Mouse (Mus musculus) lung, embryonic 15.5 days (tissue): ENCODE results near the gene Ifna14. TPM values are rescaled to one million over a fixed set of nuclear protein-coding genes. Genes with fewer than 3 reads are reported as not detected.

Experiments used
- ATAC-seq: fragments of 200-750 bp; cut with Nextera tagmentation; 2 replicates; pipeline ENCODE4 v1.8.0; 2017; ENCODE audit warnings: moderate number of reproducible peaks, borderline replicate concordance; ENCODE audit not compliant: low FRiP score, low TSS enrichment; ENCODE audit errors: extremely low read depth
- H3K27ac ChIP-seq: fragments of 300-500 bp; sonication (generic); 2 replicates; pipeline ENCODE4 v1.5.1; 2015; ENCODE audit warnings: moderate library complexity, mild to moderate bottlenecking, inconsistent platforms
- H3K27me3 ChIP-seq: fragments of 300-500 bp; sonication (generic); 2 replicates; pipeline ENCODE4 v1.6.1; 2015; ENCODE audit warnings: inconsistent platforms
- H3K36me3 ChIP-seq: fragments of 300-500 bp; sonication (generic); 2 replicates; pipeline ENCODE4 v1.6.1; 2015; ENCODE audit warnings: inconsistent platforms
- H3K4me1 ChIP-seq: fragments of 300-500 bp; sonication (generic); 2 replicates; pipeline ENCODE4 v1.6.1; 2015; ENCODE audit warnings: inconsistent platforms
- H3K4me2 ChIP-seq: fragments of 300-500 bp; sonication (generic); 2 replicates; pipeline ENCODE4 v1.6.1; 2015; ENCODE audit warnings: inconsistent platforms, mild to moderate bottlenecking, moderate library complexity
- H3K4me3 ChIP-seq: fragments of 300-500 bp; sonication (generic); 2 replicates; pipeline ENCODE4 v1.5.1; 2015; ENCODE audit warnings: mild to moderate bottlenecking, inconsistent platforms
- H3K9ac ChIP-seq: fragments of 300-500 bp; sonication (generic); 2 replicates; pipeline ENCODE4 v1.6.1; 2015; ENCODE audit warnings: inconsistent platforms
- H3K9me3 ChIP-seq: fragments of 300-500 bp; sonication (generic); 2 replicates; pipeline ENCODE4 v1.6.1; 2016; ENCODE audit warnings: inconsistent platforms
- WGBS: fragments of 180-500 bp; shearing (Covaris S2); methylation state at CpG from one replicate; pipeline ENCODE4 v1.1.7; 2015; 5-methylcytosine and 5-hydroxymethylcytosine counted together
- polyA plus RNA-seq: library from polyadenylated mRNA; unstranded; fragments of >200 nt; fragmentation: Nextera tagmentation; extraction: Ambion mirVana; gene quantifications from 2 replicates; pipeline ENCODE4 v1.2.1, GENCODE M21; 2015

Gene Ifna14
- polyA plus RNA-seq, 1 experiment from 2014 or later = not detected

- 86% methylated on average over 2 of the region's 2 CpGs for WGBS
- peaks cover 11% of the 10 kb centered on the region for H3K4me1 ChIP-seq
- H3K36me3 ChIP-seq = no peaks in the 10 kb centered on the region
- no peaks in the 10 kb centered on the region for H3K9me3 ChIP-seq
- H3K4me3 ChIP-seq = no peak overlapping the region
- H3K4me2 ChIP-seq = no peak overlapping the region
- H3K9ac ChIP-seq = no peak overlapping the region
- H3K27ac ChIP-seq = no peak overlapping the region
- no peaks in the 10 kb centered on the region for H3K27me3 ChIP-seq
- ATAC-seq = no peak
Measured at GRCm38 (mm10) chr4:88533499-88533898, 38.1 kb downstream of the Ifna14 start.

- Histone ChIP-seq H3K27ac (no peak overlapping the region), H3K9ac (no peak overlapping the region), H3K9me3 (no peaks in the 10 kb centered on the region), H3K4me1 (no peaks in the 10 kb centered on the region), H3K36me3 (no peaks in the 10 kb centered on the region), H3K4me3 (no peak overlapping the region), H3K27me3 (no peaks in the 10 kb centered on the region), H3K4me2 (no peak overlapping the region)
- ATAC-seq = no peak
- WGBS = 58% methylated on average over 2 of the region's 2 CpGs
Measured at GRCm38 (mm10) chr4:88530892-88531291, 40.7 kb downstream of the Ifna14 start.

- no peak for ATAC-seq
Measured at GRCm38 (mm10) chr4:88530271-88530670, 41.3 kb downstream of the Ifna14 start.

GRCm38 (mm10) chr4:88526379-88527049 lies 45.1 kb downstream of the Ifna14 start:
- no peak overlapping the region for H3K9ac ChIP-seq
- no peak overlapping the region for H3K4me3 ChIP-seq
- ATAC-seq = no peak
- H3K9me3 ChIP-seq = no peaks in the 10 kb centered on the region
- H3K36me3 ChIP-seq = no peaks in the 10 kb centered on the region
- no peak overlapping the region for H3K27ac ChIP-seq
- H3K4me2 ChIP-seq = no peak overlapping the region
- no peaks in the 10 kb centered on the region for H3K4me1 ChIP-seq
- no peaks in the 10 kb centered on the region for H3K27me3 ChIP-seq
- WGBS = 79% methylated on average over 5 of the region's 5 CpGs

More at GRCm38 (mm10) chr4:88530271-88530670, 41.3 kb downstream of the Ifna14 start:
- Histone ChIP-seq H3K36me3 (no peaks in the 10 kb centered on the region), H3K4me3 (no peak overlapping the region), H3K9me3 (no peaks in the 10 kb centered on the region), H3K4me1 (no peaks in the 10 kb centered on the region), H3K9ac (no peak overlapping the region), H3K27ac (no peak overlapping the region), H3K27me3 (no peaks in the 10 kb centered on the region), H3K4me2 (no peak overlapping the region)
- WGBS = 80% methylated on average over 4 of the region's 4 CpGs

- WGBS = 79% methylated on average over 3 of the region's 3 CpGs
- Histone ChIP-seq H3K36me3 (no peaks in the 10 kb centered on the region), H3K27ac (no peak overlapping the region), H3K9me3 (no peaks in the 10 kb centered on the region), H3K9ac (no peak overlapping the region), H3K27me3 (no peaks in the 10 kb centered on the region), H3K4me1 (no peaks in the 10 kb centered on the region), H3K4me3 (no peak overlapping the region), H3K4me2 (no peak overlapping the region)
- no peak for ATAC-seq
Measured at GRCm38 (mm10) chr4:88525393-88525792, 46.2 kb downstream of the Ifna14 start.

- no peak overlapping the region for H3K4me3 ChIP-seq
- H3K27ac ChIP-seq = no peak overlapping the region
- H3K4me2 ChIP-seq = no peak overlapping the region
- H3K9me3 ChIP-seq = no peaks in the 10 kb centered on the region
- no peaks in the 10 kb centered on the region for H3K36me3 ChIP-seq
- no peaks in the 10 kb centered on the region for H3K27me3 ChIP-seq
- ATAC-seq = no peak
- no peaks in the 10 kb centered on the region for H3K4me1 ChIP-seq
- H3K9ac ChIP-seq = no peak overlapping the region
Measured at GRCm38 (mm10) chr4:88523241-88523640, 48.4 kb downstream of the Ifna14 start.

GRCm38 (mm10) chr4:88522674-88523073 lies 48.9 kb downstream of the Ifna14 start, which contains the start of gene Ifnb1:
TSS of gene Ifnb1 (minus strand) at chr4:88522774.
- Histone ChIP-seq H3K4me1 (no peaks in the 10 kb centered on the region), H3K27ac (no peak within 1 kb of the TSS), H3K4me3 (no peak within 1 kb of the TSS), H3K27me3 (no peaks in the 10 kb centered on the region), H3K9me3 (no peaks in the 10 kb centered on the region), H3K9ac (no peak within 1 kb of the TSS), H3K36me3 (no peaks in the 10 kb centered on the region), H3K4me2 (no peak within 1 kb of the TSS)
- no peak for ATAC-seq
- 86% methylated on average over 4 of the region's 4 CpGs for WGBS

Other genes with a start within 250 kb of the Ifna14 start
- 9.4 TPM in 2 replicates for gene Hacd4, start 132.9 kb downstream of the Ifna14 start, polyA plus RNA-seq
- gene Ifnb1, start 49.0 kb downstream of the Ifna14 start, polyA plus RNA-seq = not detected in 2 replicates
- not detected in 2 replicates for gene Ifna15, start 13.6 kb downstream of the Ifna14 start, polyA plus RNA-seq
- gene Ifna9, start 20.6 kb upstream of the Ifna14 start, polyA plus RNA-seq = not detected in 2 replicates
- not detected in 2 replicates for gene Ifna12, start 31.6 kb upstream of the Ifna14 start, polyA plus RNA-seq
- gene C87499, start 62.6 kb upstream of the Ifna14 start, polyA plus RNA-seq = not detected in 2 replicates
- not detected in 2 replicates for gene Ifna13, start 72.7 kb upstream of the Ifna14 start, polyA plus RNA-seq
- gene Ifna16, start 105.1 kb upstream of the Ifna14 start, polyA plus RNA-seq = not detected in 2 replicates
- gene Ifna2, start 112.1 kb upstream of the Ifna14 start, polyA plus RNA-seq = not detected in 2 replicates
- not detected in 2 replicates for gene Ifnab, start 119.6 kb upstream of the Ifna14 start, polyA plus RNA-seq
- gene Gm26566, start 150.0 kb upstream of the Ifna14 start, polyA plus RNA-seq = 1.1 and 1.7 TPM in 2 replicates
- gene Klhl9, start 150.7 kb upstream of the Ifna14 start, polyA plus RNA-seq = 93.3 and 96.3 TPM in 2 replicates
- not detected in 2 replicates for gene Gm13271, start 183.1 kb upstream of the Ifna14 start, polyA plus RNA-seq
- 0.21 and 0.68 TPM in 2 replicates for gene Gm13283, start 188.3 kb upstream of the Ifna14 start, polyA plus RNA-seq
- gene Gm13290, start 202.0 kb upstream of the Ifna14 start, polyA plus RNA-seq = 0.22 and 0.74 TPM in 2 replicates
- gene Gm13289, start 205.1 kb upstream of the Ifna14 start, polyA plus RNA-seq = not detected in 2 replicates
- gene Gm13272, start 208.1 kb upstream of the Ifna14 start, polyA plus RNA-seq = 0.39 TPM in 1 of 2 replicates, not detected in the other
- gene Ifnz, start 210.3 kb upstream of the Ifna14 start, polyA plus RNA-seq = 0.66 TPM in 1 of 2 replicates, not detected in the other
- not detected in 2 replicates for gene Gm13276, start 213.9 kb upstream of the Ifna14 start, polyA plus RNA-seq
- not detected in 2 replicates for gene Gm13277, start 216.8 kb upstream of the Ifna14 start, polyA plus RNA-seq
- not detected in 2 replicates for gene Gm13278, start 219.8 kb upstream of the Ifna14 start, polyA plus RNA-seq
- not detected in 2 replicates for gene Gm13275, start 222.7 kb upstream of the Ifna14 start, polyA plus RNA-seq
- not detected in 2 replicates for gene Gm13279, start 225.6 kb upstream of the Ifna14 start, polyA plus RNA-seq
- 1.5 and 1.7 TPM in 2 replicates for gene Gm13285, start 227.9 kb upstream of the Ifna14 start, polyA plus RNA-seq
- not detected in 2 replicates for gene Gm13287, start 231.5 kb upstream of the Ifna14 start, polyA plus RNA-seq
- 0.11 TPM in 1 of 2 replicates, not detected in the other for gene Gm13288, start 233.7 kb upstream of the Ifna14 start, polyA plus RNA-seq
- not detected in 2 replicates for gene Ifna7, start 244.4 kb upstream of the Ifna14 start, polyA plus RNA-seq
- gene Ifna11, start 248.2 kb upstream of the Ifna14 start, polyA plus RNA-seq = not detected in 2 replicates